Mouse (Mus musculus) heart, embryonic 16.5 days (tissue): ENCODE measurements around the gene Timd4. TPM values are rescaled to one million over a fixed set of nuclear protein-coding genes. Genes with fewer than 3 reads are reported as not detected.

ENCODE experiments used
- ATAC-seq: fragments of 200-750 bp; cut with Nextera tagmentation; replicated peaks from 2 replicates; pipeline ENCODE4 v1.8.0; 2017; ENCODE audit warnings: moderate number of reproducible peaks; ENCODE audit not compliant: insufficient read depth, low FRiP score; ENCODE audit errors: extremely low read depth
- H3K27ac ChIP-seq: fragments of 300-500 bp; sonication (generic); 2 replicates; pipeline ENCODE4 v1.5.1; 2014; ENCODE audit warnings: mild to moderate bottlenecking, low read length, control low read depth, moderate library complexity
- H3K27me3 ChIP-seq: fragments of 300-500 bp; sonication (generic); 2 replicates; pipeline ENCODE4 v1.6.1; 2014; ENCODE audit warnings: low read length, mixed read lengths; ENCODE audit not compliant: control insufficient read depth, insufficient read depth
- H3K36me3 ChIP-seq: fragments of 300-500 bp; sonication (generic); 2 replicates; pipeline ENCODE4 v1.6.1; 2014; ENCODE audit not compliant: control insufficient read depth, insufficient read depth
- H3K4me1 ChIP-seq: fragments of 300-500 bp; sonication (generic); 2 replicates; pipeline ENCODE4 v1.6.1; 2014; ENCODE audit warnings: low read length, mixed read lengths; ENCODE audit not compliant: control insufficient read depth, insufficient read depth
- H3K4me2 ChIP-seq: fragments of 300-500 bp; sonication (generic); 2 replicates; pipeline ENCODE4 v1.6.1; 2014; ENCODE audit warnings: low read depth, mild to moderate bottlenecking, control low read depth, low read length
- H3K4me3 ChIP-seq: fragments of 300-500 bp; sonication (generic); 2 replicates; pipeline ENCODE4 v1.5.1; 2014; ENCODE audit warnings: mild to moderate bottlenecking, control low read depth, low read length
- H3K9ac ChIP-seq: fragments of 300-500 bp; sonication (generic); 2 replicates; pipeline ENCODE4 v1.6.1; 2014; ENCODE audit warnings: low read length, control low read depth
- H3K9me3 ChIP-seq: fragments of 300-500 bp; sonication (generic); replicated peaks from 2 replicates; pipeline ENCODE4 v1.6.1; 2016; ENCODE audit warnings: low read length; ENCODE audit not compliant: control insufficient read depth
- WGBS: fragments of 180-500 bp; shearing (Covaris S2); extraction: QIAGEN DNeasy Blood & Tissue Kit; methylation state at CpG from one replicate; pipeline ENCODE4 v1.1.7; 2014; 5-methylcytosine and 5-hydroxymethylcytosine counted together
- polyA plus RNA-seq: library from polyadenylated mRNA; unstranded; fragments of >200 nt; fragmentation: Nextera tagmentation; extraction: Ambion mirVana; gene quantifications from 2 replicates; pipeline ENCODE4 v1.2.1, GENCODE M21; 2015

Timd4 gene
- polyA plus RNA-seq, 1 experiment from 2014 or later: 0.84 TPM

DNA sequence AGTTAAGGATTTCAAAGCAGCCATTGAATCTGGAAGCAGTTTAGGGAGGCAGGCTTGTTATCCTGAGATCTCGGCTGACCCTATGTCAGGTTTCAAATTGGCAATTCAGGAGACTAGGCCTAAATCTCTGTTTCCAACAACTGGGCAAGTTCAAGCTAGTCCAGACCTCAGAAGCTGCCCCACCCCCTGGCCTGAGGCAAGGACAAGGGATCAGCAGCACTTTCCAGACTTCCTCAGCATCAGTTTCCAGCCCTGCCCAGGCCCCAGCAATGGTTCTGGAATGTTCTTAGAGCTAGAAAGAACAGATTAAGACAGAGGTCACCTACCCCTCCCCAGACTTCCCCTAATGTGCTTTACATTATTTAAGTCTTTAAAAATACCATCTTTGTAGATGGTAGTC is 36.1 kb downstream of the Timd4 start:
- no peak for ATAC-seq
- no peaks in the 10 kb centered on the region for H3K9me3 ChIP-seq
- H3K36me3 ChIP-seq: no peaks in the 10 kb centered on the region
- no peaks in the 10 kb centered on the region for H3K27me3 ChIP-seq
- no peak overlapping the region for H3K9ac ChIP-seq
- 0 out of 2 replicates have a peak, but pooled peaks cover 5% of the 10 kb centered on the region for H3K4me1 ChIP-seq
- 72% methylated on average over 1 of the region's 1 CpGs for WGBS
- no peak overlapping the region for H3K27ac ChIP-seq
- no peak overlapping the region for H3K4me3 ChIP-seq
- no peak overlapping the region for H3K4me2 ChIP-seq

DNA sequence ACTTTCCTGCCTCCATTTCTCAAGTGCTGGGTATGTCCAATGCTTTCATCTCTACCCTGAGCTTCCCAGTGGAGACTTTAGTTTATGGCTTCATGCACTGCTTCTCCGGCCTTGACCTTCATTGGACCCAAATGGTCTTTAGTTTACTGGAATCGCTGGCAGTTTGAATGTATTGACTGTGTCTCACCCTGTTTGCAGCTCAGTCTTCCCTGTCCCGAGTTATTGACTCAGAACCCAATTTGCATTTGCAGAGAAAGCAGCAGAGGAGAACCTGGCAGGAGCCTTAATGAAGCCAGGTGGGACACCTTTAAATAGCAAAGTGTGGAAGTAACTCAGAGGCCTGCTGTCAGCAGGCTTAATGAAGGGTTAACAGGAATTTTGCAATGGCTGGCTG is 37.2 kb downstream of the Timd4 start:
- Histone ChIP-seq H3K4me1 (no peaks in the 10 kb centered on the region), H3K4me2 (no peak overlapping the region), H3K9ac (no peak overlapping the region), H3K27ac (no peak overlapping the region), H3K36me3 (no peaks in the 10 kb centered on the region), H3K4me3 (no peak overlapping the region), H3K9me3 (no peaks in the 10 kb centered on the region), H3K27me3 (no peaks in the 10 kb centered on the region)
- ATAC-seq: no peak
- whole genome bisulfite sequencing: 56% methylated on average over 3 of the region's 3 CpGs

DNA sequence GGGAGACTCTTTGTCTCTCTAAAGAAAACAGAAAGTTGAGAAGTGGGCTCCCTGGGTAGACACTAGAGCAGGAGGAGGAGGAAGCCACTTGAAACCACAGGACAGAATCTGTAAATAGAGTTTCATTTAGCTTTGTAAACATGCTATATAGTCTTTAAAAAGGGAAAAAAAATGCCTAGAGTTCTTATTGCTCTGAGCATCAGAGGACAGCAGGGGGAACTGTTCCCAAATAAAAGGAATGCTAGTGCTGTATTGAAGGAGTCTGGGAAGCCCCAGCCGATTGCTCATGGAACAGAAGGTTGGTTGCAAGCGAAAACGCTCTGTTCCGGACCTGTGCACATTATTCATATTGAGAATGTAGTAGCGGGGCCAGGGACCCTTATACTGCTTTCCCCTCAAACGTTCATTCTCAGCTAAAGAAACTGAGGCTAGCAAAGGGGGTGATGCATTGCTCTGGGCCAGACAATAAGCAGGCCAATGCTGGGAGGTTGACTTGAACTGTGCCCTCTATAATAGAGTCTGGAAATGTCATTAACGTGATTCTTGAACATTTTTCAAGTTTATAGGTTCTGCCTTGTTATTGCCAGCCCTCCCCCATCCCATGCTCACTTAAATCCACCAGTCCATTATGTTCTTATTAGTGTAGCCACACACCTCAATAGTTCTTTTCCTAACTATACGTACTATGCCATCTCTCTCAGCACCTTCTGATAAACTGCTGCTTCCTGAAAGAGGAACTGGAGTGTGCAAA is 37.8 kb downstream of the Timd4 start:
- WGBS: 42% methylated on average over 8 of the region's 8 CpGs
- Histone ChIP-seq H3K36me3 (no peaks in the 10 kb centered on the region), H3K9ac (no peak overlapping the region), H3K4me2 (no peak overlapping the region), H3K27ac (no peak overlapping the region), H3K4me3 (no peak overlapping the region), H3K27me3 (no peaks in the 10 kb centered on the region), H3K4me1 (no peaks in the 10 kb centered on the region), H3K9me3 (no peaks in the 10 kb centered on the region)
- no peak for ATAC-seq

DNA sequence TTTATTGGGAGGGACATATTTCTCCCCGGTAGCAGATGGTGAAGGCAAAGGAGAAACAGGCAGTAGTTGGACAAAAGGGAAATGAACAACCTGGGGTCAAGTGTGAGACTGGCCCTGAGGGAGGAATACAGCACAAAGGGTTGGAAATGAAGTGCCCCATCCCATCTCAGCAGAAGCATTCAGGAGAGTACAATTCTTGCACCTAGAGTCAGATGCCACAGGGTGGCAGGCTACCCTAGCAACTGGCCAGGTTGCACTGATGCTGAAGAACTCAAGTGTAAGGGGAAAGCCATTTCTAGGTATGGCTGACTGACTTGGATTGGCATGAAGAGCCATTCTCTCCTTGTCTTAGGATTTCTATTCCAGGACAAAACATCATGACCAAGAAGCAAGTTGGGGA is 54.2 kb downstream of the Timd4 start:
- Histone ChIP-seq H3K27ac (no peak overlapping the region), H3K9me3 (no peaks in the 10 kb centered on the region), H3K36me3 (no peaks in the 10 kb centered on the region), H3K4me2 (no peak overlapping the region), H3K9ac (no peak overlapping the region), H3K4me3 (no peak overlapping the region), H3K27me3 (no peaks in the 10 kb centered on the region), H3K4me1 (no peaks in the 10 kb centered on the region)
- no peak for ATAC-seq
- 76% methylated on average over 1 of the region's 1 CpGs for WGBS

DNA sequence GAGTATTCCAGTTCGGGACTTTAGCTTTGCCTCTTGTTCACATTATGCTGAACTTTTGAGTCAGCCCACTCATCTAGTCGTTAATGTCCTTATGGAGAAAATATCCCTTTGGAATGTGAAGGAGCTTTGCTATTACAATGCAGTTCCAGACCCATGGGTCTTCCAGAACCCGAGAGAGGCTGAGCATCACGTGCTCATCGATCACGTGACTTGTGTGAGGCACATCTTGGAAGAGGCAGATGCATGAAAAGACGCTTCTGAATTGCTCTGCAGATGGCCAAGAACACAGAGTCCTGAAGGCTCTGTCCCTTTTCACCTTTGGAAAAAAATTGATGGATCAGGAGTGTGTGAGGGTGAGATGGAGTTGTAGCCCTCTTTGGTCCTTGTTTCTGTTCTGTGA is 58.0 kb downstream of the Timd4 start:
- 74% methylated on average over 7 of the region's 7 CpGs for whole genome bisulfite sequencing

DNA sequence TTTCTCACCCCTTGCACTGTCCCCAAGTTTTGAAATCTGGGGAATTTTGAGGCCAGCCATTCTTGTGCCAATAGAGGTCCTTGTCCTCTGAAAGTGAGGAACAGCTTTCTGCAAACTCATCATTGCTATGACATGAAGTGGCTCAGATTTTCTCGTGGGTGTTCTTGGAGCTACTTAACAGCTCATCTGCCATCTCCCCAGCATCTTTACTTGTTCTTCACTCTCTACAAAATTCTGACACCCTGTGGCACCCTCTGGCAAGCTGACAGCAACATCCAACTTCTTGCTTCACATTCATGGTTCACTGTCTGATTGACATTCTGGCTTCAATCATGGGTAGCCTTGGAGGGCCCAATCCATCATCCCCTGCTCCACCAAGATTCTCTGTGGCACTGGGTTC is 65.2 kb downstream of the Timd4 start:
- Histone ChIP-seq H3K4me2 (no peak overlapping the region), H3K4me1 (no peaks in the 10 kb centered on the region), H3K27ac (no peak overlapping the region), H3K4me3 (no peak overlapping the region), H3K36me3 (no peaks in the 10 kb centered on the region), H3K27me3 (no peaks in the 10 kb centered on the region), H3K9ac (no peak overlapping the region), H3K9me3 (no peaks in the 10 kb centered on the region)
- WGBS: 55% methylated on average over 1 of the region's 1 CpGs
- no peak for ATAC-seq

More for the DNA sequence above, 58.0 kb downstream of the Timd4 start:
- Histone ChIP-seq H3K27ac (no peak overlapping the region), H3K27me3 (no peaks in the 10 kb centered on the region), H3K4me1 (no peaks in the 10 kb centered on the region), H3K4me3 (no peak overlapping the region), H3K4me2 (no peak overlapping the region), H3K36me3 (no peaks in the 10 kb centered on the region), H3K9ac (no peak overlapping the region), H3K9me3 (no peaks in the 10 kb centered on the region)
- ATAC-seq: no peak

DNA sequence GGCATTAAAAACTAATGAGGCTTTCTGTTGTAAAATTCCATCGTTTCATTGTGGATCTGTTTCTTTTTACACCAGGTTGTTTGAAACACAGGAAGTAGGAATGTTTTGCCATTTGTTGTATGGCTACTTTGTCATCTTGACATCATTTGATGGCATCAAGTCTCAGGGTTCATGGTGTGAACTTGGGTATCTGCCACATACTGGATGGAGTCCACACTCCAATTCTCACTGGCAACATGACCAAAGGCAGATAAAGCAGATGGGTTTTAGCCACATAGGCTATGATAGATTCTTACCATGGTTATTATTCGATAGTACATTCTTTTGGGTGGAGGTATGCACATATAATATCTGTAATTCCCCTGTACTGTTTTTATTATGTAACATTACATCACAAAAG is 71.9 kb downstream of the Timd4 start:
- Histone ChIP-seq H3K4me2 (no peak overlapping the region), H3K4me1 (no peaks in the 10 kb centered on the region), H3K4me3 (no peak overlapping the region), H3K27ac (no peak overlapping the region), H3K36me3 (no peaks in the 10 kb centered on the region), H3K27me3 (no peaks in the 10 kb centered on the region), H3K9ac (no peak overlapping the region), H3K9me3 (no peaks in the 10 kb centered on the region)
- 75% methylated on average over 2 of the region's 2 CpGs for WGBS
- no peak for ATAC-seq

DNA sequence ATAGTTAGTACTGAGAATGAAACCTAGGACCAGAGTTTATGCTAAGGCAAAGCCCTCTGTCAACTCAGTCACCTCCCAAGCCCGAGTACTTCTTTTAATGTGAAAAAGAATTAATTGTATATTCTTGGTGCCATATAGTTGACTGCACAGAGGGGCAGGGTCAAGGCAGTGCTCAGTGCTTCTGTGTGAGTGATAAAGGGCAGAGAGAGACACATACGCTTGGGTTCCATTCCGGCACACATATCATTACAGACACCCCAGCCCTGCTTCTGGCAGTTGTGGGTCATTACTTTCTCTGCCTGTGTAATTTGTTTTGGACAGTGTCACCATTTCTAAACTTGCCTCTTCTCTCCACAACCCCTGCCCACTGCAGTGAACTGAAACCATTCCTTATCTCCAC is 78.5 kb downstream of the Timd4 start:
- Histone ChIP-seq H3K9ac (no peak overlapping the region), H3K36me3 (no peaks in the 10 kb centered on the region), H3K27ac (no peak overlapping the region), H3K4me3 (no peak overlapping the region), H3K9me3 (no peaks in the 10 kb centered on the region), H3K4me1 (no peaks in the 10 kb centered on the region), H3K4me2 (no peak overlapping the region), H3K27me3 (no peaks in the 10 kb centered on the region)
- no peak for ATAC-seq
- WGBS: 80% methylated on average over 3 of the region's 3 CpGs
